8 mouse cellular contexts compared by ENCODE assay signal in genomic region chr1:34006828-34007361, GRCm38 (mm10).
DNase-seq lines count a peak whose midpoint lies in the region; ATAC-seq and TF ChIP-seq lines count a peak whose summit lies in the region.

No protein-coding gene starts in this region.

- TF ChIP-seq POLR2A in CH12.LX (IDR thresholded peaks at IDR 0.05; ENCODE audit: low read depth, low read length) = no peak

- no peak for TF ChIP-seq EP300 in CH12.LX (IDR thresholded peaks at IDR 0.05; ENCODE audit: low read length)

- H3K4me1 ChIP-seq in CH12.LX (ENCODE audit: control insufficient read depth in 1 of 2, insufficient read depth in 2 of 2) = peaks cover 0 to 35% of the 10 kb centered on the region in 2 experiments; a peak in 2 of 4 replicates
- H3K4me1 ChIP-seq in forebrain, embryonic 14.5 days (ENCODE audit: control insufficient read depth, insufficient read depth, low read length) = peaks cover 23% of the 10 kb centered on the region
- H3K4me1 ChIP-seq in liver, embryonic 13.5 days (replicated peaks) = peaks cover 27% of the 10 kb centered on the region

- H3K9me3 ChIP-seq in CH12.LX (replicated peaks; ENCODE audit: low read length) = no peaks in the 10 kb centered on the region
- H3K9me3 ChIP-seq in forebrain, embryonic 14.5 days (replicated peaks; ENCODE audit: control insufficient read depth, low read length) = no peaks in the 10 kb centered on the region
- H3K9me3 ChIP-seq in liver, embryonic 13.5 days (replicated peaks) = no peaks in the 10 kb centered on the region

- H3K4me2 ChIP-seq in CH12.LX (ENCODE audit: insufficient read depth, low read depth, poor library complexity, severe bottlenecking) = no peak overlapping the region
- peak overlapping the region; percentile 78 for H3K4me2 ChIP-seq in forebrain, embryonic 14.5 days (ENCODE audit: low read length)
- H3K4me2 ChIP-seq in liver, embryonic 13.5 days = peak overlapping the region; percentile 32

- WGBS in forebrain, embryonic 14.5 days = 30% methylated on average over 5 of the region's 5 CpGs
- 58% methylated on average over 5 of the region's 5 CpGs for WGBS in liver, embryonic 13.5 days (ENCODE audit: insufficient replicate concordance)

- H3K9ac ChIP-seq in CH12.LX (ENCODE audit: insufficient read depth, low read depth) = no peak overlapping the region
- peak overlapping the region; percentile 79 for H3K9ac ChIP-seq in forebrain, embryonic 14.5 days (ENCODE audit: low read length)
- no peak overlapping the region for H3K9ac ChIP-seq in liver, embryonic 13.5 days

- peaks cover 0 to 6% of the 10 kb centered on the region in 2 experiments for H3K36me3 ChIP-seq in CH12.LX (replicated peaks in 1 of 2; ENCODE audit: control insufficient read depth in 1 of 2, insufficient read depth in 1 of 2, low read length in 1 of 2)
- no peaks in the 10 kb centered on the region for H3K36me3 ChIP-seq in forebrain, embryonic 14.5 days (ENCODE audit: control insufficient read depth, insufficient read depth, low read length)
- no peaks in the 10 kb centered on the region for H3K36me3 ChIP-seq in liver, embryonic 13.5 days

- TF ChIP-seq CTCF in CH12.LX (conservative IDR thresholded peaks at IDR 0.05 in 1 of 2, IDR thresholded peaks at IDR 0.05 in 1 of 2; ENCODE audit: low read depth in 2 of 2, low read length in 2 of 2) = no peak

- dilution Hi-C loops in CH12.LX (cut with MboI; ENCODE audit: extremely low pct_ligation_motif_present, extremely low pct_unique_long_range_greater_than_20kb, low sequenced_read_pairs) = no loop called here

- no peak overlapping the region for H3K27ac ChIP-seq in CH12.LX (ENCODE audit: insufficient read depth, low read depth)
- peak overlapping the region; percentile 27; the same call in 1 of the 2 replicates for H3K27ac ChIP-seq in forebrain, embryonic 14.5 days (ENCODE audit: low read depth, low read length)
- no peak overlapping the region for H3K27ac ChIP-seq in liver, embryonic 13.5 days

- H3K4me3 ChIP-seq in CH12.LX (replicated peaks in 1 of 3; ENCODE audit: low read depth in 2 of 3, low read length in 2 of 3, poor library complexity in 1 of 3) = peak overlapping the region in 2 of 3 experiments; percentile 45 to 55
- peak overlapping the region; percentile 58 for H3K4me3 ChIP-seq in forebrain, embryonic 14.5 days (ENCODE audit: low read depth, low read length)
- no peak overlapping the region for H3K4me3 ChIP-seq in liver, embryonic 13.5 days (replicated peaks)

- no peaks in the 10 kb centered on the region for H3K27me3 ChIP-seq in CH12.LX (replicated peaks)
- H3K27me3 ChIP-seq in forebrain, embryonic 14.5 days (replicated peaks; ENCODE audit: control insufficient read depth, insufficient read depth, low read length) = no peaks in the 10 kb centered on the region
- H3K27me3 ChIP-seq in liver, embryonic 13.5 days = peaks cover 32% of the 10 kb centered on the region

- TF ChIP-seq RAD21 in CH12.LX (IDR thresholded peaks at IDR 0.05; ENCODE audit: low read depth, low read length) = no peak

- no peak for ATAC-seq in forebrain, embryonic 14.5 days
- no peak for ATAC-seq in liver, embryonic 13.5 days (ENCODE audit: low read depth)

- in situ Hi-C loops in CH12.LX (cut with MboI; ENCODE audit: low pct_ligation_motif_present, low pct_unique_long_range_greater_than_20kb, low sequenced_read_pairs) = loop anchor here (10.0 kb wide), 1 partner anchor 158 kb away; no protein-coding TSS in a partner anchor

- DNase-seq in embryo, embryonic 9.5 days (ENCODE audit: extremely low spot score) = peak; percentile 15
- DNase-seq in embryo, embryonic 11 days = no peak
- no peak for DNase-seq in CH12.LX (ENCODE audit: extremely low read depth)
- DNase-seq in forebrain, embryonic 14.5 days (ENCODE audit: low spot score) = peak; percentile 27
- no peak for DNase-seq in liver, embryonic 13.5 days
- DNase-seq in right cerebral cortex, adult 18-20 months = no peak
- DNase-seq in right cerebral cortex, postnatal 14 days = no peak
- DNase-seq in thymus, postnatal 4 days = no peak

- no peaks in the 10 kb centered on the region for H3K79me2 ChIP-seq in CH12.LX (replicated peaks; ENCODE audit: control insufficient read depth, extremely low read depth, insufficient read depth, poor library complexity, severe bottlenecking)

TF ChIP-seq in CH12.LX, 34 proteins besides CTCF, POLR2A, EP300 and RAD21:
- no peak for TF ChIP-seq BHLHE40 (IDR thresholded peaks at IDR 0.05; ENCODE audit: low read depth, low read length)
- TF ChIP-seq KAT2A (IDR thresholded peaks at IDR 0.05; ENCODE audit: insufficient replicate concordance, low read length) = no peak
- no peak for TF ChIP-seq ZNF384 (IDR thresholded peaks at IDR 0.05; ENCODE audit: low read depth, low read length)
- no peak for TF ChIP-seq USF1 (IDR thresholded peaks at IDR 0.05; ENCODE audit: low read depth, low read length)
- TF ChIP-seq UBTF (IDR thresholded peaks at IDR 0.05; ENCODE audit: low read depth, low read length) = no peak
- TF ChIP-seq MAFK (IDR thresholded peaks at IDR 0.05; ENCODE audit: insufficient replicate concordance, low read length) = no peak
- no peak for TF ChIP-seq TCF12 (IDR thresholded peaks at IDR 0.05; ENCODE audit: low read depth, low read length)
- TF ChIP-seq TBP (conservative IDR thresholded peaks at IDR 0.05; ENCODE audit: low read depth, low read length) = no peak
TF ChIP-seq in CH12.LX: peak in this region for 0.

Comparison
In these comparisons a context has a peak if more than half of its experiments do, and no peak if none do; other contexts are left out.
1. DNase-seq: peak in embryo, embryonic 9.5 days (single experiment) and forebrain, embryonic 14.5 days (single experiment); none in embryo, embryonic 11 days (single experiment), CH12.LX (single experiment), liver, embryonic 13.5 days (single experiment), right cerebral cortex, adult 18-20 months (single experiment), right cerebral cortex, postnatal 14 days (single experiment) and thymus, postnatal 4 days (single experiment).